Mouse (Mus musculus) mesoderm, embryonic 11.5 days (tissue): ENCODE data around the gene Pole4.
A peak's percentile ranks its signal among the peaks of the same experiment; 100 is the strongest.
"Not testable (repeated sequence)": the region's sequence is repeated elsewhere in the genome, so short reads cannot be mapped to it uniquely, and the experiment has no call there.

Experiments used
- DNase-seq: peaks from one replicate; pipeline ENCODE4 v3.0.0-alpha.2; 2012; ENCODE audit warnings: low read depth, low spot score

Pole4 gene

GRCm38 (mm10) chr6:82625331-82625730 is 79.8 kb downstream of the Pole4 start:
- DNase-seq = not testable (repeated sequence)

DNA sequence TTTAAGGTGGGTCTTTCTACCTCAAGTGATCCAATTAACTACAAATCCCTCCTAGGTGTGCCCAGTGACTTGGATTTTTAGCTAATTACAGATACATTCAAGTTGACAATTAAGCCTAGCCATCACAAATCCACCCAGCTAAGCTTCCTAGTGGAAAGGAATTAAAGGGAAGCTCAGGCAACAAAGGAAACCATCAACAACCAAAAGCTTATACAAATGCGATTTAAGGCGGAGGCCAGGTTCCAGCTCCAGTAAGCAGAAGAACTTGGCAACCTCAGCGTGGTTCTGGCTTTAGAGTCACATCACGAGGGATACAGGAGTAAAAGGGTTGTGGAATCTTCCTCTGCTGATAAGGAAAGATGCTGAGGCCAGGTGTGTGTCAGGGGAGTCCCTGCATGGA is 92.0 kb downstream of the Pole4 start:
- no peak for DNase-seq

- no peak for DNase-seq
Observed at GRCm38 (mm10) chr6:82611049-82611448, 94.1 kb downstream of the Pole4 start.

GRCm38 (mm10) chr6:82609339-82609926 is 95.7 kb downstream of the Pole4 start:
- DNase-seq = no peak

- no peak for DNase-seq
Observed at GRCm38 (mm10) chr6:82608756-82609155, 96.4 kb downstream of the Pole4 start.

- no peak for DNase-seq
Observed at GRCm38 (mm10) chr6:82604791-82605190, 100.4 kb downstream of the Pole4 start.

DNA sequence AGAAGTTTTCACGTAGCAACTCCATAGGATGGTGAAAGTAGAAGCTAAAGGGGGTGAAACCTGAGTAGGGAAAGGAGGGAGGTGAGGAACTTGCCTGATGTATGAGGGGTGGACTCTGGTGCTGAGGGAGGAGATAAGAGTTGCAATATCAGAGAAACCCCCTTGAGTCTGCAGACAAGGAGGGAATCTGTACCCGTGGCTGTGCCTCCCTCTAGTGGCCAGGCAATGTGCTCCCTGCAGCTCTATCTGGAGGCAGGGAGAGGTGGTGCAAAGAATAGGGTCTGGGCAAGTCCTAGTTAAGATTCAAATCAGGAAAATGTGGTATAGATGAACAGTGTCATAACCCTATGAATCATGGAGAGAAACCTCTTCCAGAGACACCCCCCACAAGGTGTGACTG is 101.5 kb downstream of the Pole4 start:
- peak; percentile 33 for DNase-seq

- DNase-seq = no peak
Observed at GRCm38 (mm10) chr6:82603228-82603627, 101.9 kb downstream of the Pole4 start.

GRCm38 (mm10) chr6:82595461-82596090 is 109.6 kb downstream of the Pole4 start:
- no peak for DNase-seq

GRCm38 (mm10) chr6:82589387-82589786 is 115.8 kb downstream of the Pole4 start:
- no peak for DNase-seq

- no peak for DNase-seq
Observed at GRCm38 (mm10) chr6:82585396-82585795, 119.8 kb downstream of the Pole4 start.

- no peak for DNase-seq
Observed at GRCm38 (mm10) chr6:82575445-82575844, 129.7 kb downstream of the Pole4 start.
